ENCODE assay signal across 13 mouse cellular contexts in the genomic region with DNA sequence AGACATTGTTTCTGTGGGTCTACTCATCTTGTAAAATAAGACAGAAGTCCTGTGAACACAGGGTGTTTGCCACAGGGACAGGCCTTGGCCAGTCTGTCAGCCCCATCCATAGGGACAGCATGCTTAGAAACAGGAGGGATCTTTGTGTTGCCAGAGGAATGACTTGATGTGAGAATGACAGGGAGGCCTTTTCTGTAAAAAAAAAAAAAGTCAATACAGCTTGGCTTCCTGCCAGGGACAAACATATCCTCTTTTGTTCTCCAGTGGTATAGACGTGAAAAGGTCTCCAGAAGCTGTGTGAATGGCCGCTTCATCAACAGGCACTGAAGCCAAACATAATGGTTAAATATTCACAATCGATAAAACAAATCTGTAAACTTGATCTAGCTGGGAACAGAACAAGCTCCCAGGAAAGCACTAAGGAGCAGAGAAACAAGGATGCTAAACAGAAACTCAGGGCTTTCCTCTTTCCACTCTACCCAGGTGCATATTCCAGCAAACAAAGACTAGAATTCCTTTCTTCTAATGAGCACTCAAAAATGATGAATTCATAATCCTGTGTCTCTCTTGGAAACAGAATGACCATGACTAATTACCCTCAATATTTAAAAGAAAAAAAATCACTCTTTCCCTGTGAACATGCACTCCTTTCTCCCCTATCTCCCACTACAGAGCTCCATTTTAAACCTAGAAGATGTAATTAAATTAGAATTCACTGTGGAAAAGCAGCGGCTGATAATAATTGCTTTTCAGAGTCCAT.
A peak's percentile ranks its signal among the peaks of the same experiment; 100 is the strongest.
DNase-seq lines count a peak whose midpoint lies in the region; ATAC-seq and TF ChIP-seq lines count a peak whose summit lies in the region.
"Had no signal": no experiment of that assay in that cellular context is flagged by ENCODE, and none has a peak within 500 bp of the region (broad histone marks: within the 10 kb centered on the region; RNA-seq: fewer than 3 reads in every experiment).

No protein-coding gene starts in this region.

- DNase-seq in stomach, postnatal 0 days (ENCODE audit: low spot score), result no peak
- DNase-seq in hindbrain, embryonic 10.5 days (ENCODE audit: low spot score), result peak; percentile 51
- DNase-seq in midbrain, embryonic 14.5 days, result peak; percentile 69
- DNase-seq in lung, postnatal 36 days, result no peak
- DNase-seq in c-Kit-positive CD71-positive TER-119-positive erythroid progenitor cells, embryonic 14.5 days (ENCODE audit: low spot score), result no peak
- DNase-seq: cerebellum, postnatal 36 days; heart, postnatal 4 days; kidney, postnatal 10 days; liver, embryonic 13.5 days; spleen, adult 18-20 months; thymus, adult 2 months had no signal

- TF ChIP-seq EP300 in stomach, postnatal 0 days (optimal IDR thresholded peaks at IDR 0.05), result no peak

- H3K4me2 ChIP-seq in stomach, embryonic 14.5 days (replicated peaks; ENCODE audit: low read depth, low read length), result no peak overlapping the region
- H3K4me2 ChIP-seq in stomach, postnatal 0 days (replicated peaks; ENCODE audit: low read depth), result no peak overlapping the region
- H3K4me2 ChIP-seq in midbrain, embryonic 14.5 days (ENCODE audit: low read length), result no peak overlapping the region
- H3K4me2 ChIP-seq: liver, embryonic 13.5 days had no signal

- no peak overlapping the region for H3K9ac ChIP-seq in stomach, embryonic 14.5 days (replicated peaks; ENCODE audit: low read depth, low read length)
- H3K9ac ChIP-seq in stomach, postnatal 0 days (ENCODE audit: low read length), result no peak overlapping the region
- H3K9ac ChIP-seq in midbrain, embryonic 14.5 days (replicated peaks; ENCODE audit: low read length), result no peak overlapping the region
- H3K9ac ChIP-seq: liver, embryonic 13.5 days had no signal

- 64% methylated on average over 4 of the region's 4 CpGs for WGBS in stomach, embryonic 14.5 days
- 43% methylated on average over 4 of the region's 4 CpGs for WGBS in stomach, postnatal 0 days
- WGBS in hindbrain, embryonic 10.5 days, result 35% methylated on average over 4 of the region's 4 CpGs
- WGBS in midbrain, embryonic 14.5 days, result 15% methylated on average over 4 of the region's 4 CpGs

- H3K4me3 ChIP-seq in stomach, embryonic 14.5 days (ENCODE audit: low read depth, low read length), result no peak overlapping the region
- H3K4me3 ChIP-seq in stomach, postnatal 0 days (ENCODE audit: low read depth, low read length), result no peak overlapping the region
- no peak overlapping the region for H3K4me3 ChIP-seq in hindbrain, embryonic 10.5 days
- no peak overlapping the region for H3K4me3 ChIP-seq in midbrain, embryonic 14.5 days (replicated peaks; ENCODE audit: low read depth, low read length)
- H3K4me3 ChIP-seq: liver, embryonic 13.5 days had no signal

- no peak overlapping the region for H3K27ac ChIP-seq in stomach, embryonic 14.5 days (ENCODE audit: low read length)
- H3K27ac ChIP-seq in stomach, postnatal 0 days (replicated peaks), result no peak overlapping the region
- peak overlapping the region; percentile 54 for H3K27ac ChIP-seq in hindbrain, embryonic 10.5 days
- peak overlapping the region; percentile 58 for H3K27ac ChIP-seq in midbrain, embryonic 14.5 days (replicated peaks; ENCODE audit: low read depth, low read length)
- H3K27ac ChIP-seq: liver, embryonic 13.5 days had no signal

- no peaks in the 10 kb centered on the region for H3K36me3 ChIP-seq in stomach, embryonic 14.5 days (ENCODE audit: control insufficient read depth, insufficient read depth, low read length)
- H3K36me3 ChIP-seq in stomach, postnatal 0 days (ENCODE audit: control insufficient read depth, insufficient read depth, low read length), result no peaks in the 10 kb centered on the region
- no peaks in the 10 kb centered on the region for H3K36me3 ChIP-seq in hindbrain, embryonic 10.5 days
- H3K36me3 ChIP-seq in midbrain, embryonic 14.5 days (ENCODE audit: control insufficient read depth, insufficient read depth, low read length), result no peaks in the 10 kb centered on the region
- H3K36me3 ChIP-seq: liver, embryonic 13.5 days had no signal

- no peak for TF ChIP-seq CTCF in stomach, postnatal 0 days (IDR thresholded peaks at IDR 0.05; ENCODE audit: low read depth)

- no peaks in the 10 kb centered on the region for H3K4me1 ChIP-seq in stomach, embryonic 14.5 days (ENCODE audit: control insufficient read depth, insufficient read depth, low read length)
- no peaks in the 10 kb centered on the region for H3K4me1 ChIP-seq in stomach, postnatal 0 days (replicated peaks; ENCODE audit: control insufficient read depth, insufficient read depth)
- peaks cover 23% of the 10 kb centered on the region for H3K4me1 ChIP-seq in hindbrain, embryonic 10.5 days (replicated peaks)
- peaks cover 12% of the 10 kb centered on the region; the same call in 1 of the 2 replicates for H3K4me1 ChIP-seq in midbrain, embryonic 14.5 days (ENCODE audit: control insufficient read depth, insufficient read depth, low read length)
- H3K4me1 ChIP-seq: liver, embryonic 13.5 days had no signal

- ATAC-seq in stomach, embryonic 14.5 days (ENCODE audit: insufficient number of reproducible peaks, insufficient read depth, low FRiP score, low read depth), result peak; percentile 58; the same call in 1 of the 2 replicates
- ATAC-seq in stomach, postnatal 0 days (ENCODE audit: low FRiP score, low TSS enrichment), result no peak
- ATAC-seq in midbrain, embryonic 14.5 days (ENCODE audit: low FRiP score, low TSS enrichment), result peak; percentile 61
- no peak for ATAC-seq in erythroblast, adult 5-6 weeks (replicated peaks; ENCODE audit: low FRiP score, poor library complexity, severe bottlenecking)

- H3K27me3 ChIP-seq in stomach, embryonic 14.5 days (ENCODE audit: control insufficient read depth, insufficient read depth, low read length), result no peaks in the 10 kb centered on the region
- H3K27me3 ChIP-seq in stomach, postnatal 0 days (ENCODE audit: control insufficient read depth, insufficient read depth, low read length), result no peaks in the 10 kb centered on the region
- no peaks in the 10 kb centered on the region for H3K27me3 ChIP-seq in hindbrain, embryonic 10.5 days (ENCODE audit: insufficient read depth, poor library complexity, severe bottlenecking)
- no peaks in the 10 kb centered on the region for H3K27me3 ChIP-seq in midbrain, embryonic 14.5 days (ENCODE audit: control insufficient read depth, insufficient read depth, low read length)
- H3K27me3 ChIP-seq: liver, embryonic 13.5 days had no signal

- no peaks in the 10 kb centered on the region for H3K9me3 ChIP-seq in stomach, embryonic 14.5 days (ENCODE audit: control insufficient read depth, low read depth, low read length)
- no peaks in the 10 kb centered on the region for H3K9me3 ChIP-seq in stomach, postnatal 0 days (ENCODE audit: control insufficient read depth, low read length)
- no peaks in the 10 kb centered on the region for H3K9me3 ChIP-seq in hindbrain, embryonic 10.5 days
- no peaks in the 10 kb centered on the region for H3K9me3 ChIP-seq in midbrain, embryonic 14.5 days (ENCODE audit: control insufficient read depth, low read length)
- H3K9me3 ChIP-seq: liver, embryonic 13.5 days had no signal

Comparison
In these comparisons a context has a peak if more than half of its experiments do, and no peak if none do; other contexts are left out.
1. ATAC-seq: peak in stomach, embryonic 14.5 days (single experiment) and midbrain, embryonic 14.5 days (single experiment); none in stomach, postnatal 0 days (single experiment) and erythroblast, adult 5-6 weeks (single experiment).
2. H3K27ac ChIP-seq: peak in hindbrain, embryonic 10.5 days (single experiment) and midbrain, embryonic 14.5 days (single experiment); none in stomach, embryonic 14.5 days (single experiment) and stomach, postnatal 0 days (single experiment).
3. DNase-seq: peak in hindbrain, embryonic 10.5 days (single experiment) and midbrain, embryonic 14.5 days (single experiment); none in stomach, postnatal 0 days (single experiment), lung, postnatal 36 days (single experiment) and c-Kit-positive CD71-positive TER-119-positive erythroid progenitor cells, embryonic 14.5 days (single experiment).